Mouse (Mus musculus) brown adipose tissue, adult 24 weeks (tissue): ENCODE results near the gene Ptges. TPM values are rescaled to one million over a fixed set of nuclear protein-coding genes. Genes with fewer than 3 reads are reported as not detected.

Experiments used
- H3K27ac ChIP-seq: fragments of 200-500 bp; replicated peaks from 2 replicates; pipeline ENCODE4 v1.5.1; 2012; ENCODE audit warnings: low read depth, mild to moderate bottlenecking, low read length
- H3K4me1 ChIP-seq: fragments of 200-500 bp; 2 replicates; pipeline ENCODE4 v1.6.1; 2012; ENCODE audit warnings: low read length, mixed read lengths; ENCODE audit not compliant: control insufficient read depth, insufficient read depth, insufficient read length
- H3K4me3 ChIP-seq: fragments of 200-500 bp; 2 replicates; pipeline ENCODE4 v1.5.1; 2012; ENCODE audit warnings: low read depth, mild to moderate bottlenecking, low read length, moderate library complexity; ENCODE audit not compliant: insufficient read depth
- polyA plus RNA-seq: library from polyadenylated mRNA; stranded (reverse); fragments of >200 nt; gene quantifications from 2 replicates; pipeline ENCODE4 v1.2.4, GENCODE M21; 2012; ENCODE audit not compliant: missing spikeins, insufficient read depth, insufficient read length

Gene Ptges
- polyA plus RNA-seq, 1 experiment, result 15.6 TPM

DNA sequence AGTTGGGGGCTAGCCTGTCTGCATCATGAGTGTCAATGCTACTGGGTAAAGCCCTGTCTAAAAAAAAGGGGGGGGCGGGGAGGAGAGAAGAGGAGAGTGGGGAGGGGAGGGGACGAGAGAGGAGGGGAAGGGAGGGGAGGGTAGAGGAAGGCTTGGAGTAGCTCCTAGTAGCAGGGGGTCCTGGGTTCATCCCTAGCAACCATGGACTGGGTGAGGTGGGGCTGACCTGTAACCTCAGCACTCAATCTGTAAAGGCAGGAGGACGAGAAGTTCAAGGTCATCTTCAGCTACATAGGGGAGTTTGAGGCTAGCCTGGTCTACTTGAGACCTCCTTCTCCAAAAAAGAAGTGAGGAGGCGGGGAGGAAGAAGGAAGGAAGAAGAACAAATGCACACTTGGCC is 67.6 kb downstream of the Ptges start:
- Histone ChIP-seq H3K27ac (no peak overlapping the region), H3K4me1 (no peaks in the 10 kb centered on the region), H3K4me3 (no peak overlapping the region)

DNA sequence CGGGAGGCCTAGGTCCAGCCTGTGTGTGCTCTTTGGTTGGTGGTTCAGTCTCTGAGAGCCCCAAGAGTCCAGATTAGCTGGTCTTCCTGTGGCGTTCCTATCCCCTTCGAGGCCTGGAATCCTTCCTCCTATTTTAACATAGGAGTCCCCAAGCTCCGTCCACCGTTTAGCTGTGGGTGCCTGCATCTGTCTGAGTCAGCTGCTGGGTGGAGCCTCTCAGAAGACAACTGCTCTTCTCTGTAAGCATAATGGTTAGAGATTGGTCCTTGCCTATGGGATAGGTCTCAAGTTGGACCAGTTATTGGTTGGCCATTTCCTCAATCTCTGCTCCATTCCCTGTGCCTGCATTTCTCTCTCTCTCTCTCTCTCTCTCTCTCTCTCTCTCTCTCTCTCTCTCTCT is 69.9 kb downstream of the Ptges start:
- Histone ChIP-seq H3K4me1 (no peaks in the 10 kb centered on the region), H3K27ac (no peak overlapping the region), H3K4me3 (no peak overlapping the region)

DNA sequence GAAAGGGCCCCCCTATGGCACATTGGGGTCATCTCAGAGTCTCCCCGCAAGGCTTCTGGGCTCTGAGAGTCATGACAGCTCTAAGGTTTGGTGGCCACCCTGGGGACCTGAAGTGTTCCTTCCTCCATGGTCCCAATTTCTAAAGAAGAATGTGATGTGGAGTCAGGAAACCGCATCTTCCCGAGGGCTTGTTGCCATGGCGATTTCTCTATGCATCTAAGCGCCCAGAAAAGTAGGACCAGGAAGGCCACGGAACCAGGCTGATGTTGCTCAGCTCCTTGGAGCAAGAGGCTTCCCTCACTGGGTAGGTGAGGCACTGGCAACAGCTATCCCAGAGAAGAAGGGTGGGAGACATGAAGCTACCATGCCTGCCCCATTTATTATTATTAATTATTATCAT is 72.6 kb downstream of the Ptges start:
- no peaks in the 10 kb centered on the region for H3K4me1 ChIP-seq
- H3K27ac ChIP-seq, result no peak overlapping the region
- H3K4me3 ChIP-seq, result no peak overlapping the region

DNA sequence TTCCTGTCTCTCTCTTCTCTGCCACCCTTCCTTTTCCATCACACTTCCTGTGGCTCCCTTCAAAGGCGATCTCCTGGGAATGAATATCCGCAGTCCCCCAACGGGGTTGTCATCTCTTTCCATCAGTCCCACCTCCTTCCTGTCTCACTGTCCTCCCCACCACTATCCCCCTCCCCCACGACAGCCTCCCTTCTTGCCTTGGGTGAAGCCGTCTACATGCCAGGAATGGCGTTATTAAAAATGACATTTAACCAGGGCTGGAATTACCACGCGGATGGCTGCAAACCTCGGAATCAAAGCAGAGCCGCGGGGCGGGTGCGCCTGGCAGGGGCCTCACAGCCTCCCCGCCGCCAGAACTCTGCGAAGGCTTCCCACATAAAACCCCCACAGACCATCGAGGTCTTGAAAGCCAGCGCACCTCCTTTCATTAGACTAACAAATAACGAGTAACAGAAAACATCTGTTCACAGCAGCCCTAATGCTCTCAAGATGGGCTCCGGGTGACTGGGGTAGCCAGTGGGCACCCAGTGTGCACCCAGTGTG is 76.8 kb downstream of the Ptges start:
- Histone ChIP-seq H3K27ac (no peak overlapping the region), H3K4me3 (no peak overlapping the region), H3K4me1 (no peaks in the 10 kb centered on the region)

DNA sequence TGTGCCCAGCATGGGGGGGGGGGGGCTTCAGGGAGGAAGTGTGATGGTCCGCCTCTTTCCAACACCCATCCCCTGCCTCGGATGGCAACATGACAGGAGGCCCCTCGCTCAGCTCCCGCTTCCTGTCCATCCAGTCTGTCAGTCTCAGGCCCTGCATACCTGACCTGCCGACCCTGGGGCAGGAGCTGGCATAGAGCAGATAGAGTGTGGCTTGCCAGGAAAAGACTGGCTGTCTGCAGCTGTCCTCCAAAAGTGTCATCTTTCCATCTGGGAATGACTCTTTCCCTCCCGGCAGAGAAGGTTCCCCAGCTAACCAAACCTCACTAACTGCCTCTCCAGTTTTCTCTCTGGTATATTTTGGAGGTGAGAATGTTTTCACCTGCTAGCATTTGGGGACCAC is 79.1 kb downstream of the Ptges start:
- Histone ChIP-seq H3K4me3 (no peak overlapping the region), H3K27ac (no peak overlapping the region), H3K4me1 (no peaks in the 10 kb centered on the region)

DNA sequence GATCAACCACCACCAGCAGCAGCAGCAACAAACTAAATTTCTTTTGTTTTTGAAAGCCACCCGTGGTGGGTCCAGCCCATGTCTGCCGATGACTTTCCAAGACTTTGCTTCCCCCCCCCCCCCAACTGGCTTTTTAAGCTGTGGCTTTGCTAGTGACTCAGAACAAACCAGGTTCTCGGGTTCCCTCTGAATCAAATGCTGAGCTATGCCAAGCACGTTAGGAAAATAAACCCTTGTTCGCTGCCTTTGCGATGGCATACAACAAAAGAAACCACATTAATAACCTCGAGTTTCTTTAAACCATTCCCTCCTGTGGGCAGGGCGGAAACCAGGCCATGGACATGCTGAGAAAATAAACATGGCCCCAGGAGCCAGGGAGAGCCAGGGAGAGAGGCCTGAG is 81.5 kb downstream of the Ptges start:
- Histone ChIP-seq H3K4me1 (no peaks in the 10 kb centered on the region), H3K4me3 (no peak overlapping the region), H3K27ac (no peak overlapping the region)

DNA sequence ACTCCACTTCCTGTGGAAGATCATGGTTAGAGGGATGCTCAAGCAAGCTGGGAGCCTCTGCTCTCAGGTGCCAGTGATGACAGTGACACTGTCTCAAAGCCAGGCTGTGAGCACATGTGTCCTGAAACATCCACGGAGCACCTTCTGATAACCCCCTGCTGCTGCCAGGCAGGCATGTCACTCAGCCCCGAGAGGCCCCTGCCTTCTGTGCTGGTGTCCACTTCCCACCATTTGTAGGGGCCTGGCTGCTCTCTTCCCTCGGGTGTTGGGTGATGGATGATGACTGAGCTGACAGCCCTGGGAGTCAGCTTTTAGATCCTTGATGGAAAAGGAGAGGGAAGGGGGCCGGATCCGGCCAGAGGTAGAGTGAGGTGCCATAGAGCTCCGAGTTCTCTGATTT is 82.9 kb downstream of the Ptges start:
- Histone ChIP-seq H3K4me3 (no peak overlapping the region), H3K27ac (no peak overlapping the region), H3K4me1 (no peaks in the 10 kb centered on the region)

DNA sequence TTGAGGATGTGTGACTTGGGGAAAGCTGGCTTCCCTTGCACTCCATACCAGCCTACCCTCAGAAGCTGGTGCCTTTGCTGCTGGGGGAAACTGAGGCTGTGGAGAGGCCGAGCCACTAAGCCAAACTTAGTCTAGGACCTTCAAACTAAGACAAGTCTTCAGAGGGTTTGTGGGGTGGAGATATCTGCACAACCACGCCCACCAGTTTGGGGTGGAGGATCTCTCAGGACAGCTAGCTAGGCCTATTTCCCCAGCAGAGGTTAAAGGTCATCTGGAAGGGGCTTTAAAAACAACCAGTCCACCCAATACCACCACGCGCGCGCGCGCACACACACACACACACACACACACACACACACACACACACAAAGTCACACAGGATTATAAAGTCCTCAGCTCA is 83.4 kb downstream of the Ptges start:
- H3K27ac ChIP-seq, result no peak overlapping the region
- H3K4me3 ChIP-seq, result no peak overlapping the region
- H3K4me1 ChIP-seq, result no peaks in the 10 kb centered on the region

DNA sequence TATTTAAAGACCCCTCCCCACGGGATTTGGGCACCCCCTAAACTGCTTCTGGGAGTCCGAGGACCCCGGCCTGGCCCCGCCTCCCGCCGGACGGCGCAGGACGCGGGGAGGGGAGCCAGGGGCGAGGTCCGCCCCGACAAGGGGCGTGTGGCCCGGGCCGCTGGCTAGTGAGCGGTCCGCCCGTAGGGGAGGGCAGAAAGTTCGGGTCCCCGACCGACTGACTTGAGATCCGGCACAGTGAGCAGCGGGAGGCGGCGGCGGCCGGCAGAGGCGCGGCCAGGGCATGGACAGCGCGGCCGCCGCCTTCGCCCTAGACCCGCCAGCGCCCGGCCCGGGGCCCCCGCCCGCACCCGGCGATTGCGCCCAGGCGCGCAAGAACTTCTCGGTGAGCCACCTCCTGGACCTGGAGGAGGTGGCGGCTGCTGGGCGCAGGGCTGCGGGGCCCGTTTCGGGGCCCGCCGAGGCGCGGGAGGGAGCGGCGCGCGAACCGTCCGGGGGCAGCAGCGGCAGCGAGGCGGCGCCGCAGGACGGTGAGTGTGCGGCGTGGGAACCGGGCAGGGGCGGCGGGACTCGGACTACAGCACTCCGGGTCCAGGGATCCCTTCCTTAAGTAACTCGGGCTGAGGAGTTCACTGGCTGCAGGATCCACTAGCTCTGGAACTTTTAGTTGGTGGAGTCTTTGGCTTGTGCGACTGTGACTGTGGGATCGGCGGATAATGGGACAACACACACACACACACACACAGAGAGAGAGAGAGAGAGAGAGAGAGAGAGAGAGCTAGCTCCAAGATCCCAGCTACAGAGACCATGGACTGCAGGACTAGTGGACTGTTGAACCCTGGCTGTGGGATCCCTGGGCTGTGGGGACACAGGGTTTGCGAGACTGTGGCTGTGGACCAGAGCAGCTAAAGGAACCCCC is 84.3 kb downstream of the Ptges start:
- Histone ChIP-seq H3K4me1 (no peaks in the 10 kb centered on the region), H3K4me3 (peak overlapping the region; percentile 48), H3K27ac (no peak overlapping the region)

DNA sequence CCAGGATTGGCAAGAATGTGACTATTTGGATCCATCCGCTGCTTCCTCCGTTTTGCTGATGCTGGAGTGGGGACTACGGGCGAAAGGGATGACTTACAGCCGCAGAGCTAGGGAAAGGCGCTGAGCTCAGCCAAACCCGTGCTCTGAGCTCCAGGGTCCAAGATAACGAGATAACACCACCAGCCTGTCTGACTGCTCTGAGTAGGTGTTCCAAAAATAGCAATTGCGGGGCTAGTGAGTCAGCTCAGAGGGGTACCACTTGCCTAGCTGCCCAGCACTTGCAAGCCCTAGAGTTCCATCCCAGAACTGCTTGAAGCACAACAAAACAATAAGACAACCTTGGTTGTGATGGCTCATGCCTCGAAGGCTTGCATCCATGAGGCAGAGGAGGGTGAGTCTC is 87.0 kb downstream of the Ptges start:
- no peak overlapping the region for H3K4me3 ChIP-seq
- no peaks in the 10 kb centered on the region for H3K4me1 ChIP-seq
- no peak overlapping the region for H3K27ac ChIP-seq

Other genes starting within 250 kb of the Ptges start
- gene 1700001O22Rik, start 126.2 kb downstream of the Ptges start, polyA plus RNA-seq, result not detected in 2 replicates
- 14.6 and 22.2 TPM in 2 replicates for gene Ntmt1, start 122.0 kb downstream of the Ptges start, polyA plus RNA-seq
- gene Asb6, start 99.5 kb downstream of the Ptges start, polyA plus RNA-seq, result 4.3 and 5.6 TPM in 2 replicates
- gene Prrx2, start 94.9 kb downstream of the Ptges start, polyA plus RNA-seq, result not detected in 2 replicates
- gene Tor1b, start 23.1 kb upstream of the Ptges start, polyA plus RNA-seq, result 13.7 and 14.0 TPM in 2 replicates
- 20.5 and 26.0 TPM in 2 replicates for gene Tor1a, start 38.1 kb upstream of the Ptges start, polyA plus RNA-seq
- 19.9 and 27.2 TPM in 2 replicates for gene BC005624, start 52.3 kb upstream of the Ptges start, polyA plus RNA-seq
- 7.3 and 7.7 TPM in 2 replicates for gene Usp20, start 52.4 kb upstream of the Ptges start, polyA plus RNA-seq
- gene Fnbp1, start 212.1 kb upstream of the Ptges start, polyA plus RNA-seq, result 25.7 and 38.1 TPM in 2 replicates
- gene Gpr107, start 222.5 kb upstream of the Ptges start, polyA plus RNA-seq, result 11.9 and 24.7 TPM in 2 replicates